Mouse (Mus musculus) forebrain, embryonic 14.5 days (tissue): ENCODE measurements around the gene Gm36176. TPM values are rescaled to one million over a fixed set of nuclear protein-coding genes. Genes with fewer than 3 reads are reported as not detected.

Experiments
- ATAC-seq: fragments of 200-750 bp; cut with Nextera tagmentation; 2 replicates; pipeline ENCODE4 v1.8.0; 2017; ENCODE audit warnings: mild to moderate bottlenecking, moderate library complexity
- DNase-seq: peaks from one replicate; pipeline ENCODE4 v3.0.0-alpha.2; 2015; ENCODE audit warnings: low spot score
- H3K27ac ChIP-seq: fragments of 300-500 bp; sonication (generic); 2 replicates; pipeline ENCODE4 v1.5.1; 2014; ENCODE audit warnings: low read depth, mild to moderate bottlenecking, control low read depth, low read length, moderate library complexity
- H3K27me3 ChIP-seq: fragments of 300-500 bp; sonication (generic); replicated peaks from 2 replicates; pipeline ENCODE4 v1.6.1; 2014; ENCODE audit warnings: low read length, control low read depth, mixed read lengths; ENCODE audit not compliant: control insufficient read depth, insufficient read depth
- H3K36me3 ChIP-seq: fragments of 300-500 bp; sonication (generic); 2 replicates; pipeline ENCODE4 v1.6.1; 2014; ENCODE audit warnings: low read length, control low read depth; ENCODE audit not compliant: control insufficient read depth, insufficient read depth
- H3K4me1 ChIP-seq: fragments of 300-500 bp; sonication (generic); 2 replicates; pipeline ENCODE4 v1.6.1; 2014; ENCODE audit warnings: antibody characterized with exemption, low read length, control low read depth; ENCODE audit not compliant: control insufficient read depth, insufficient read depth
- H3K4me2 ChIP-seq: fragments of 300-500 bp; sonication (generic); 2 replicates; pipeline ENCODE4 v1.6.1; 2014; ENCODE audit warnings: mild to moderate bottlenecking, control low read depth, low read length
- H3K4me3 ChIP-seq: fragments of 300-500 bp; sonication (generic); 2 replicates; pipeline ENCODE4 v1.5.1; 2014; ENCODE audit warnings: low read depth, low read length, control low read depth
- H3K9ac ChIP-seq: fragments of 300-500 bp; sonication (generic); 2 replicates; pipeline ENCODE4 v1.6.1; 2014; ENCODE audit warnings: mild to moderate bottlenecking, low read length, control low read depth, moderate library complexity
- H3K9me3 ChIP-seq: fragments of 300-500 bp; sonication (generic); replicated peaks from 2 replicates; pipeline ENCODE4 v1.6.1; 2016; ENCODE audit warnings: low read length, control low read depth, mixed read lengths; ENCODE audit not compliant: control insufficient read depth
- WGBS: fragments of 180-500 bp; shearing (Covaris S2); extraction: QIAGEN DNeasy Blood & Tissue Kit; methylation state at CpG from one replicate; pipeline ENCODE4 v1.1.7; 2014; 5-methylcytosine and 5-hydroxymethylcytosine counted together
- polyA plus RNA-seq: library from polyadenylated mRNA; unstranded; fragments of >200 nt; fragmentation: Nextera tagmentation; extraction: Ambion mirVana; gene quantifications from 2 replicates; pipeline ENCODE4 v1.2.1, GENCODE M21; 2014

Gm36176 gene
- polyA plus RNA-seq, 1 experiment from 2014 or later, result not detected

DNA sequence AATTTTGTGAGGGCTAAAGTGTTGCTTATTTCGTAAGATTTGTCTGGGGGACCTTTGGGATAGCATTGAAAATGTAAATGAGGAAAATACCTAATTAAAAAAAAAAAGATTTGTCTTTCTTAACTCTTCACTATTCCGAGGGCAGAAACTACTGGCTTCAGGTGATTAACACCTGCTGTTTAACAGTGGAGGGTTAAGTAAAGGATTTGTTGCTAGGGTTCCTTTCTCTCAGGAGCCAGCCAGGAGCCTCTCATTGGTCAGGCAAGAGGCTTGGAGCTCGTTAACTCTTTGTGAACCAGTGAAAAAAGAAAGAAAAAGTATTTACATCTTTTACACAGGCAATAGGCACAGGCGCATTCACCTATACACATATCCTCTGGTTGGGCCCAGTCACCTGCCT, 27.4 kb upstream of the Gm36176 start:
- 14% methylated on average over 4 of the region's 4 CpGs for WGBS
- Histone ChIP-seq H3K9me3 (0 out of 2 replicates have a peak, but pooled peaks cover 2% of the 10 kb centered on the region), H3K27me3 (no peaks in the 10 kb centered on the region), H3K27ac (no peak overlapping the region), H3K36me3 (no peaks in the 10 kb centered on the region), H3K9ac (no peak overlapping the region), H3K4me1 (no peaks in the 10 kb centered on the region), H3K4me3 (no peak overlapping the region), H3K4me2 (no peak overlapping the region)
- DNase-seq, result peak; percentile 20
- ATAC-seq, result no peak

DNA sequence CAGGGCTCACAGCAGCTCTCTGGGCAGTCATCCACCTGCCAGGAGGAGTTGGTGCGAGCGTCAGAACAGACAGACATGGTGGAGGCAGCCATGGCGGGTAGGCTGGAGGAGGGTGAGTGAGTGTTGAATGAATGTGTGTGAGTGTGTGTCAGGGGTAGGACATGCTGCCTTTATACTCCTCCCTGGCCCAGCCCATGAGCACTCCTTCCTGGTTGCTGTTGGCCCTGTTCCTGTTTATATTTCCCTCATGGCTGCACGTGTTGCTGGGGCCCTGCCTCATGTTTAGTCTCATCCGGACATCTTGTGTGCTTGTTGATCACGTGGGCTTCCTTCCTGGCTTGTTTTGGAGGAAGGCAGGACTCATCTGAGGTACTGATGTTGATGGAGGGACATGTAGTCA, 19.7 kb upstream of the Gm36176 start, which contains the start of gene Krtap10-4:
Krtap10-4 (minus strand) TSS at position 145 of the 400 bp plus-strand sequence.
- DNase-seq (no peak), ATAC-seq (no peak)
- H3K9ac ChIP-seq, result no peak within 1 kb of the TSS
- no peaks in the 10 kb centered on the region for H3K36me3 ChIP-seq
- H3K9me3 ChIP-seq, result 0 out of 2 replicates have a peak, but pooled peaks cover 3% of the 10 kb centered on the region
- H3K4me3 ChIP-seq, result no peak within 1 kb of the TSS
- no peaks in the 10 kb centered on the region for H3K27me3 ChIP-seq
- 76% methylated on average over 6 of the region's 6 CpGs for WGBS
- H3K4me2 ChIP-seq, result no peak within 1 kb of the TSS
- H3K27ac ChIP-seq, result no peak within 1 kb of the TSS
- H3K4me1 ChIP-seq, result no peaks in the 10 kb centered on the region

DNA sequence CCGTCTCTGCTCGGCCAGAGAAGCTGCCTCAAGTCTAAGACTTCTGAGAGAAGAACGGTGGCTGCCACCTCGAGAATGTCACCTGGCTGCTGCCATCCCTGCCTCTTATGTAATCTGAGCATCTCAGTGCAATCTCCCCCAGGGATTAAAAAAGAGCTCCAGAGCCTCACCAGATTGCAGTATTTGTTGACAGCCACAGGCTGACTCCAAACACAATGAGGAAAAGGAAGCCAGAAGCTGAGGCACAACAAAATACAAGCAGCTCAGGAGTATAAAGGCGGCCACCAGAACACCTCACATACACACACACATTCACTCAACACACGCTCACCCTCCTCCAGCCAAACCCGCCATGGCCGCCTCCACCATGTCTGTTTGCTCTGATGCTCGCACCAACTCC, 11.0 kb upstream of the Gm36176 start, which contains the start of gene Krtap10-10:
Krtap10-10 (plus strand) TSS at position 301 of the 400 bp plus-strand sequence.
- Histone ChIP-seq H3K36me3 (no peaks in the 10 kb centered on the region), H3K27me3 (no peaks in the 10 kb centered on the region), H3K4me1 (no peaks in the 10 kb centered on the region), H3K9ac (no peak within 1 kb of the TSS), H3K4me3 (no peak within 1 kb of the TSS), H3K4me2 (no peak within 1 kb of the TSS), H3K27ac (no peak within 1 kb of the TSS), H3K9me3 (no peaks in the 10 kb centered on the region)
- 64% methylated on average over 9 of the region's 9 CpGs for WGBS
- DNase-seq (no peak), ATAC-seq (no peak)

DNA sequence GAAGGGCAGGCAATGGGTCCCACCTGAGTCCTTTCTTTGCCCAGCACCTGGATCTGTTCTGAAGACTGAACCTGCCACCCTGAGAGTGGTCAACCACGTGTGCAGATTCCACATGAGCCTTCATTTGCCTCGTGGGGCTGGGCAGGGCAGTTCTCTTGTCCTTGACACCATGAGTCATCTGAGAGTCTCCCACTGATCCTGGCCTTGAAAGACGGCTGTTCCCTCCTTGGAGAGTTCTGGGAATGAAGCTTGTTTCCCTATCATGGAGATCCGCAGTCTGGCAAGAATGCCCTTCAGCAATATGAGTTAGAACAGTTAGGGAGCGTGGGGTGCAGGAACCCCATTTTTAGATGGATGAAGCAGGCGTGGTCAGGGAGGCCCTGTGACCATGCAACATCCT, 7.6 kb upstream of the Gm36176 start:
- Histone ChIP-seq H3K27me3 (no peaks in the 10 kb centered on the region), H3K4me1 (no peaks in the 10 kb centered on the region), H3K36me3 (no peaks in the 10 kb centered on the region), H3K4me3 (no peak overlapping the region), H3K9me3 (peaks cover under 1% of the 10 kb centered on the region; the same call in 1 of the 2 replicates), H3K27ac (no peak overlapping the region), H3K9ac (no peak overlapping the region), H3K4me2 (no peak overlapping the region)
- DNase-seq (no peak), ATAC-seq (no peak)
- WGBS, result 82% methylated on average over 6 of the region's 6 CpGs

DNA sequence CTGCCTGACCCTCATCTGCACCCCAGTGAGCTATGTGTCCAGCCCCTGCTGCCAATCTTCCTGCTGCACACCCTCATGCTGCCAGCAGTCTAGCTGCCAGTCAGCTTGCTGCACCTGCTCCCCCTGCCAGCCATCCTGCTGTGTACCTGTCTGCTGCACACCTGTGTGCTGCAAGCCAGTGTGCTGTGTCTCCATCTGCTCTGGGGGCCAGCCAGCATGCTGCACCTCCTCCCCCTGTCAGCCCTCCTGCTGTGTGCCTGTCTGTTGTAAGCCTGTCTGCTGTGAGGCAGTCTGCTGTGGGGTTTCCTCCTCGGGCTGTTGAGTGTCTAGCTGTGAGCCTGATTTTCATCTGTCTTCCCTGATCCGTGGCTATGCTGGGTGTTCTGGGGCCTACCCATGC, 358 bp downstream of the Gm36176 start:
- Histone ChIP-seq H3K9me3 (peaks cover 5% of the 10 kb centered on the region; the same call in 1 of the 2 replicates), H3K27ac (no peak overlapping the region), H3K27me3 (no peaks in the 10 kb centered on the region), H3K4me2 (no peak overlapping the region), H3K4me1 (no peaks in the 10 kb centered on the region), H3K9ac (no peak overlapping the region), H3K36me3 (no peaks in the 10 kb centered on the region), H3K4me3 (no peak overlapping the region)
- WGBS, result 16% methylated on average over 2 of the region's 2 CpGs
- DNase-seq (no peak), ATAC-seq (no peak)

DNA sequence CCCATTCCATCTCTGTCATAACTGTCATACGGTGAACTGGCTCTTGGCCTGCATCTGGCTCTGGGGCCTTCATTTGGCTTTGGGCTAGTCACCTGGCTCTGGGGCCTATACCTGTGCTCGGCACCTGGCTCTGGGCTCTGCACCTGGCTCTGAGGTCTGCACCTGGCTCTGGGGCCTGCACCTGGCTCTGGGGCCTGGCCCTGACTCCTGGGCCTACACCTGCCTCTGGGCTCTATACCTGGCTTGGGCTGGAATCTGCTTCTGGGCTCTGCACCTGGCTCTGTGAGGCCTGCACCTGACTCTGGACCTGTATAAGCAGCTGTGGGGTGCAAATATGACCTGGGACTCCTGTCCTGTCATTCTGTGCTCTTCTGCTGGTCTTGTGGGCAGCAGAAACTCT, 935 bp downstream of the Gm36176 start:
- no peaks in the 10 kb centered on the region for H3K36me3 ChIP-seq
- ATAC-seq (no peak), DNase-seq (no peak)
- no peak overlapping the region for H3K4me3 ChIP-seq
- H3K4me2 ChIP-seq, result no peak overlapping the region
- H3K27me3 ChIP-seq, result no peaks in the 10 kb centered on the region
- H3K9ac ChIP-seq, result no peak overlapping the region
- no peaks in the 10 kb centered on the region for H3K4me1 ChIP-seq
- 82% methylated on average over 2 of the region's 2 CpGs for WGBS
- H3K27ac ChIP-seq, result no peak overlapping the region
- peaks cover 5% of the 10 kb centered on the region; the same call in 1 of the 2 replicates for H3K9me3 ChIP-seq

DNA sequence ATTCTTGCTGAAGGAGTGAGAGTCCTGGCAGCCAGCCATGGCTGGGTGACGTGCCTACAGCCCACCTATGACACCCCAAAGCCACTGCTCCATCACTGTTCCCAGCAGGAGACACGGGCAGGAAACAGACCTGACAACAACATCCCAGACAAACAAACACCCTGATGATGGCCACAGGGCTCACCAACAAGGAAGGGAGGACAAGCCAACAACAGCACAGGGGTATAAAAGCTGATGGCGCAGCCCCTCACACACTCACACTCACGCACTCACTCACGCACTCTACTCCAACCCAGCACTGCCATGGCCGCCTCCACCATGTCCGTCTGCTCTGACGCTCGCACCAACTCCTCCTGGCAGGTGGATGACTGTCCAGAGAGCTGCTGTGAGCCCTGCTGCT, 6.0 kb downstream of the Gm36176 start, which contains the start of gene Gm10318:
Gm10318 (plus strand) TSS at position 301 of the 400 bp plus-strand sequence.
- 65% methylated on average over 9 of the region's 9 CpGs for WGBS
- H3K27ac ChIP-seq, result no peak within 1 kb of the TSS; the same call in 1 of the 2 replicates
- no peaks in the 10 kb centered on the region for H3K9me3 ChIP-seq
- ATAC-seq (no peak), DNase-seq (no peak)
- no peaks in the 10 kb centered on the region for H3K4me1 ChIP-seq
- no peak within 1 kb of the TSS for H3K4me3 ChIP-seq
- H3K27me3 ChIP-seq, result no peaks in the 10 kb centered on the region
- no peaks in the 10 kb centered on the region for H3K36me3 ChIP-seq
- H3K4me2 ChIP-seq, result no peak within 1 kb of the TSS
- H3K9ac ChIP-seq, result no peak within 1 kb of the TSS

DNA sequence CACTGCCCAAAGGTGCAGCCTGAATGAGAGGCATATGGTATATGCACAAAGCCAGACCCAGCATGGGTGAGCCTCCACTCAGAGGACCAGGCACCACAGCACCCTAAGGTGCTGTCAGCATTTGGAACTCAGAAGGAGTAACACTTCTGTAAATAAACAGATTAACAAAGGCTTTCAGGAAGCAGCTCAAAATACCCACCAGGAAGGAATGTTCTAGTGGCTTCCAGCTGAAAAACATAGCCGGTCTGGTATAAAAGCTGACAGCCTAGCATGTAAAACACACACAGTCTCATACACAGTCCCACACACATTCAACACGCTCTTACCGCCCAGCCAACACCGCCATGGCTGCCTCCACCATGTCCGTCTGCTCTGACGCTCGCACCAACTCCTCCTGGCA, 15.1 kb downstream of the Gm36176 start, which contains the start of gene Gm3285:
Gm3285 (plus strand) TSS at position 301 of the 400 bp plus-strand sequence.
- Histone ChIP-seq H3K9me3 (no peaks in the 10 kb centered on the region), H3K4me1 (no peaks in the 10 kb centered on the region), H3K27ac (no peak within 1 kb of the TSS), H3K4me3 (no peak within 1 kb of the TSS), H3K27me3 (no peaks in the 10 kb centered on the region), H3K36me3 (no peaks in the 10 kb centered on the region), H3K4me2 (no peak within 1 kb of the TSS), H3K9ac (no peak within 1 kb of the TSS)
- ATAC-seq, result no peak
- DNase-seq, result no peak
- 44% methylated on average over 7 of the region's 7 CpGs for WGBS

DNA sequence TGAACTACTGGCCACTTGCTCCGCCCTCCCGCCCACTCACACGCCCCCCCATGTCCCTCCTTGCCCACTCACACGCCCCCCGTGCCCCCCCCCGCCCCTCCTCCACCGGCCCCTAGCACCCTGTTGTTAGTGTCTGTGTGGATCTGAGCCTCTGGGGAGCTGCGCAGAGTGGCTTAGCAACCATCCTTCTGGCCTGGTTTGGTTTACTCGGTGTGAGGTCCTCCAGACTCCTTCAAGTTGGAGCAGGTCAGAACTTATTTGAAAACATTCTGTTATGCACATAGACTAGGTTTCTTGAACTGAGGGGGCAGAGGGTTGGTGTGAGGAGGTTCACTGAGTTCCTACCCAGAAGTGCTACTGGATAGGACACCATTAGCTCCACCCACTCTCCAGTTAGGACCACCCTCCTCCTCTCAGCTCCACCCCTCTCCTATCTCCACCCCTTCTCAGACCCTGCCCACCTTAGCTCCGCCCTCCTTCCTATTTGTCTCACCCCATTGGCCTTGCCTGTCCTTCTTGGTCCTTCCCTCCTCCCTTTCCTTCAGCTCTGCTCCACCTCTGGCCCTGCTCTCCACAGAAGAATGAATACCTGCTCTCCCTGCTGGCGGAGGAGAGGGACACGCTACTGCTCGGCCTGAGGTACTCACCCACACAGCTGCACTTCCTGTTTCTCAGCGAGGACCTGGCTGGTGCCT, 17.6 kb downstream of the Gm36176 start:
- peak overlapping the region; percentile 24 for H3K4me2 ChIP-seq
- no peaks in the 10 kb centered on the region for H3K9me3 ChIP-seq
- H3K4me3 ChIP-seq, result no peak overlapping the region
- H3K9ac ChIP-seq, result no peak overlapping the region
- H3K4me1 ChIP-seq, result no peaks in the 10 kb centered on the region
- H3K36me3 ChIP-seq, result no peaks in the 10 kb centered on the region
- ATAC-seq (peak; percentile 55), DNase-seq (peak; percentile 11)
- 44% methylated on average over 14 of the region's 14 CpGs for WGBS
- H3K27me3 ChIP-seq, result no peaks in the 10 kb centered on the region
- H3K27ac ChIP-seq, result no peak overlapping the region
